Comparison of ENCODE assay signal across 11 mouse cellular contexts in genomic region chr13:64154651-64155050, GRCm38 (mm10). TPM values are rescaled to one million over a fixed set of nuclear protein-coding genes. Genes with fewer than 3 reads are reported as not detected.
A peak's percentile ranks its signal among the peaks of the same experiment; 100 is the strongest.
DNase-seq lines count a peak whose midpoint lies in the region; ATAC-seq and TF ChIP-seq lines count a peak whose summit lies in the region.
"Had no signal": no experiment of that assay in that cellular context is flagged by ENCODE, and none has a peak within 500 bp of the region (broad histone marks: within the 10 kb centered on the region; RNA-seq: fewer than 3 reads in every experiment).

No protein-coding gene starts in this region.

- WGBS in heart, embryonic 12.5 days: 44% methylated on average over 2 of the region's 2 CpGs

- H3K27ac ChIP-seq in heart, embryonic 12.5 days (ENCODE audit: poor library complexity, severe bottlenecking): peak overlapping the region; percentile 90
- H3K27ac ChIP-seq in MEL (ENCODE audit: control insufficient read depth, low read depth, low read length): no peak overlapping the region
- H3K27ac ChIP-seq: hindbrain, embryonic 15.5 days; midbrain, embryonic 12.5 days had no signal

- H3K4me2 ChIP-seq in heart, embryonic 12.5 days: peak overlapping the region; percentile 29; the same call in 1 of the 2 replicates

- no peaks in the 10 kb centered on the region for H3K36me3 ChIP-seq in heart, embryonic 12.5 days
- peaks cover 0 to 17% of the 10 kb centered on the region in 2 experiments; a peak in 3 of 4 replicates for H3K36me3 ChIP-seq in MEL (ENCODE audit: control insufficient read depth in 1 of 2, insufficient read depth in 2 of 2, low read length in 2 of 2)
- H3K36me3 ChIP-seq: embryonic facial prominence, embryonic 15.5 days; hindbrain, embryonic 15.5 days; midbrain, embryonic 12.5 days had no signal

- no peaks in the 10 kb centered on the region for H3K27me3 ChIP-seq in heart, embryonic 12.5 days (replicated peaks)
- peaks cover 3 to 23% of the 10 kb centered on the region in 2 experiments for H3K27me3 ChIP-seq in MEL (ENCODE audit: control insufficient read depth in 1 of 2, insufficient read depth in 2 of 2, low read length in 2 of 2)
- H3K27me3 ChIP-seq: embryonic facial prominence, embryonic 15.5 days had no signal

- H3K4me1 ChIP-seq in heart, embryonic 12.5 days (replicated peaks): peaks cover 33% of the 10 kb centered on the region
- H3K4me1 ChIP-seq in MEL (ENCODE audit: control insufficient read depth in 1 of 2, insufficient read depth in 2 of 2, low read length in 2 of 2): peaks cover 3 to 8% of the 10 kb centered on the region in 2 experiments; a peak in 3 of 4 replicates

- no peak for ATAC-seq in heart, embryonic 12.5 days (ENCODE audit: insufficient number of reproducible peaks, low FRiP score)

- H3K9me3 ChIP-seq in heart, embryonic 12.5 days (replicated peaks): no peaks in the 10 kb centered on the region
- H3K9me3 ChIP-seq in MEL (replicated peaks; ENCODE audit: insufficient read depth, low read length): no peaks in the 10 kb centered on the region
- H3K9me3 ChIP-seq: embryonic facial prominence, embryonic 15.5 days; hindbrain, embryonic 15.5 days; liver, embryonic 15.5 days; midbrain, embryonic 12.5 days had no signal

- TF ChIP-seq CTCF in MEL (IDR thresholded peaks at IDR 0.05 in 2 of 3, conservative IDR thresholded peaks at IDR 0.05 in 1 of 3; ENCODE audit: control insufficient read depth in 1 of 3, insufficient read depth in 1 of 3, low read depth in 2 of 3, low read length in 3 of 3, poor library complexity in 1 of 3, severe bottlenecking in 1 of 3): no peak; a peak in 1 of 6 replicates

- no peak for TF ChIP-seq POLR2A in MEL (IDR thresholded peaks at IDR 0.05; ENCODE audit: control insufficient read depth in 1 of 2, insufficient read depth in 1 of 2, low read depth in 1 of 2, low read length in 2 of 2, poor library complexity in 1 of 2)

- H3K9ac ChIP-seq in heart, embryonic 12.5 days: no peak overlapping the region
- 0 out of 2 replicates have a peak overlapping the region, but pooled peaks have one; percentile 2 for H3K9ac ChIP-seq in MEL (ENCODE audit: control insufficient read depth, low read depth, low read length, poor library complexity, severe bottlenecking)
- H3K9ac ChIP-seq: hindbrain, embryonic 15.5 days; midbrain, embryonic 12.5 days had no signal

- DNase-seq in heart, postnatal 4 days: no peak
- DNase-seq in lung, postnatal 36 days: peak; percentile 9
- no peak for DNase-seq in lung, postnatal 14 days
- peak; percentile 69 for DNase-seq in MEL (ENCODE audit: low read depth, low spot score)
- peak; percentile 16 for DNase-seq in naive thymus-derived CD4-positive, alpha-beta T cell, adult 2 months (ENCODE audit: low read depth)
- no peak for DNase-seq in right cerebral cortex, postnatal 36 days (ENCODE audit: low spot score in 2 of 2)

- TF ChIP-seq RAD21 in MEL (IDR thresholded peaks at IDR 0.05; ENCODE audit: low read depth, low read length): no peak

- no peak for TF ChIP-seq EP300 in MEL (IDR thresholded peaks at IDR 0.05; ENCODE audit: low read depth in 1 of 2, low read length in 2 of 2)

- H3K79me2 ChIP-seq in MEL (ENCODE audit: control insufficient read depth, insufficient read depth, low read length, poor library complexity): peaks cover 30% of the 10 kb centered on the region

- 0 out of 2 replicates have a peak overlapping the region, but pooled peaks have one; percentile 2 for H3K4me3 ChIP-seq in heart, embryonic 12.5 days
- peak overlapping the region in 1 of 2 experiments; percentile 65; a peak in 2 of 4 replicates for H3K4me3 ChIP-seq in MEL (ENCODE audit: control insufficient read depth in 1 of 2, insufficient read depth in 1 of 2, low read depth in 2 of 2, low read length in 2 of 2)

TF ChIP-seq in MEL, 35 proteins besides CTCF, POLR2A, EP300 and RAD21:
- TF ChIP-seq CHD2 (IDR thresholded peaks at IDR 0.05; ENCODE audit: low read length) (no peak), POLR2AphosphoS2 (IDR thresholded peaks at IDR 0.05; ENCODE audit: low read length) (no peak), RCOR1 (IDR thresholded peaks at IDR 0.05; ENCODE audit: low read depth, low read length) (no peak), MXI1 (IDR thresholded peaks at IDR 0.05; ENCODE audit: low read depth, low read length) (no peak), ZKSCAN1 (IDR thresholded peaks at IDR 0.05; ENCODE audit: low read depth, low read length) (no peak), MYB (IDR thresholded peaks at IDR 0.05; ENCODE audit: low read depth, low read length) (no peak), E2F4 (IDR thresholded peaks at IDR 0.05; ENCODE audit: borderline replicate concordance, low read depth, low read length) (no peak), KAT2A (conservative IDR thresholded peaks at IDR 0.05; ENCODE audit: low read depth, low read length) (no peak), NELFE (IDR thresholded peaks at IDR 0.05; ENCODE audit: low read depth, low read length) (no peak), MAX (IDR thresholded peaks at IDR 0.05; ENCODE audit: low read length) (no peak), MAZ (IDR thresholded peaks at IDR 0.05; ENCODE audit: low read depth, low read length) (no peak), TAL1 (IDR thresholded peaks at IDR 0.05; ENCODE audit: low read length) (no peak)

RNA-seq across cellular contexts. Expression of gene Zfp367, which starts 1.6 kb away (rescaled TPM):
- polyA plus RNA-seq in heart, embryonic 12.5 days (2016; fragmentation: Nextera tagmentation; extraction: Ambion mirVana): 28.8 and 29.7 TPM in 2 replicates
- 10 to 100 TPM; 46.8 to 50.8 TPM for total RNA-seq in heart, postnatal 4 days (2021)
- total RNA-seq in MEL (2012; rRNA removed): 19.5 and 23.4 TPM in 2 replicates
- 10 to 100 TPM in 1 of 2 experiments, not detected in 1; 28.4 TPM for polyA plus RNA-seq in MEL (2012; ENCODE audit: insufficient read depth in 1 of 2, insufficient read length in 2 of 2, low read depth in 1 of 2, low replicate concordance in 2 of 2, missing spikeins in 1 of 2)

RNA-seq across cellular contexts. Expression of gene Habp4, which starts 7.0 kb away (rescaled TPM):
- polyA plus RNA-seq in heart, embryonic 12.5 days (2016; fragmentation: Nextera tagmentation; extraction: Ambion mirVana): 69.8 and 75.7 TPM in 2 replicates
- total RNA-seq in heart, postnatal 4 days (2021): 10 to 100 TPM; 63.7 to 64.7 TPM
- total RNA-seq in MEL (2012; rRNA removed): 4.4 and 4.5 TPM in 2 replicates
- polyA plus RNA-seq in MEL (2012; ENCODE audit: insufficient read depth in 1 of 2, insufficient read length in 2 of 2, low read depth in 1 of 2, low replicate concordance in 2 of 2, missing spikeins in 1 of 2): 10 to 100 TPM in 1 of 2 experiments, not detected in 1; 19.8 TPM

RNA-seq across cellular contexts. Expression of gene Slc35d2, which starts 25.5 kb away (rescaled TPM):
- polyA plus RNA-seq in heart, embryonic 12.5 days (2016; fragmentation: Nextera tagmentation; extraction: Ambion mirVana): 8.6 and 9.5 TPM in 2 replicates
- 1 to 10 TPM; 3.2 to 3.3 TPM for total RNA-seq in heart, postnatal 4 days (2021)
- 3.9 and 6.0 TPM in 2 replicates for total RNA-seq in MEL (2012; rRNA removed)
- 10 to 100 TPM in 1 of 2 experiments, not detected in 1; 11.6 TPM for polyA plus RNA-seq in MEL (2012; ENCODE audit: insufficient read depth in 1 of 2, insufficient read length in 2 of 2, low read depth in 1 of 2, low replicate concordance in 2 of 2, missing spikeins in 1 of 2)

Comparison
In these comparisons a context has a peak if more than half of its experiments do, and no peak if none do; other contexts are left out.
1. DNase-seq: peak in lung, postnatal 36 days (single experiment), MEL (single experiment) and naive thymus-derived CD4-positive, alpha-beta T cell, adult 2 months (single experiment); none in heart, postnatal 4 days (single experiment), lung, postnatal 14 days (single experiment) and right cerebral cortex, postnatal 36 days (0 of 2).
2. RNA of gene Habp4, which starts 7.0 kb away (total RNA-seq): 63.7 to 64.7 TPM in heart, postnatal 4 days; 4.4 to 4.5 TPM in MEL; every median in the first group is over 10 times any median in the second.